Mouse (Mus musculus) right cerebral cortex, adult 18-20 months (tissue): ENCODE data around the gene Btbd9.

Source experiments
- DNase-seq: peaks from one replicate; pipeline ENCODE4 v3.0.0; 2022; ENCODE audit warnings: mixed read lengths

The Btbd9 gene

DNA sequence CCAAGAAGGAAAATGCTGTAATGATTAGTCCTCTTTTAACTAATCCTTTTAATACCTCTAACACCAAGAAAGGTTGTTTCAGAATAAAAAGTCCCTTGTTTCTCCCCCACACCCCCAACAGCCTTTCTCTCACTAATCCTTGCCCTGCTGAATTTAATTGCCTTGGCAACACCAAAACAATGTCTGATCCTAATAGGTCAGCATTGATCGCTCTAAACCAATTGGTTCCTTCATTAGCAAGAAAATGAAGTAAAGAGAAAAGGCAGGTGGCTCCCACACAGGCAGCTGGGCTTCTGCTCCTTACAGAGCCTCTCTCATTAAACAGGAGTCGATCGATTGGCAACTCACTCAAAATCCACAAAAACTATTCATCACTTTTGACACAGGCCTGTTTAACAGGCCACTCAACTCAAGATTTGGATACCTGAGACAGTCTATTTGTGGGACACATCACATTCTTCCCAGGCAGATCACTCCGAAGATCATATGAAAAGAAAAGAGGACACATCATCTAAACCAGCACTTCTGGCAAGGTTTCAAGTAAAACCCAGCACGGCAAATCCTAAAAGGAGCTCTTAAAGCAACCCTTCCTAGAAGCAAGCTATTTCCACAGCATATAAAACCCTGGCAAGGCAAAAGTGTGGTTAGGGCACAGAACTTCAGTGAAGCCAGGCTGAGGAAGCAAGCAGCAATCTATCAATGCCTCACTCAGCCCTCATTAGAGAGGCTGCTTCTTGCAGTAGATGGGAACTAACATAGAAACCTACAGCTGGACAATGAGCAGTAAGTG is 197.9 kb downstream of the Btbd9 start:
- DNase-seq, result no peak

DNA sequence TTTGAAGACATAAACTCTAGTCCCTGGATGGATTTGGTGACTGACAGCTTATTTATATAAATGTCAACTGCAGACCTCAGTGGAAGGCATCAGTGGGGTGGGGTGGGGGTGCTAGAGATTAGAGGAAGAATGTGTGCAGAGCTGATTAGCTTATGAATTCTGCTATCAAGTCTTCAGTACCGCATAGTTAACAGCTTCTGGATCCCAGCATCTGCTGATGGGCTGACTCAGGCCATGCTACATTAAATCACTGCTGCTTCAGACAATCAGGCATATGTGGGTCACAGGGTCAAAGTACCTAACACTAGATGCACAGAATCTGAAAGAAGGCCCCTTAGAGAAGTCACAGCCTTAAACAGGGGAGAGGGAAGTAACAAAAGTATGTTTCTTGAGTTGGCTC is 198.5 kb downstream of the Btbd9 start:
- no peak for DNase-seq

DNA sequence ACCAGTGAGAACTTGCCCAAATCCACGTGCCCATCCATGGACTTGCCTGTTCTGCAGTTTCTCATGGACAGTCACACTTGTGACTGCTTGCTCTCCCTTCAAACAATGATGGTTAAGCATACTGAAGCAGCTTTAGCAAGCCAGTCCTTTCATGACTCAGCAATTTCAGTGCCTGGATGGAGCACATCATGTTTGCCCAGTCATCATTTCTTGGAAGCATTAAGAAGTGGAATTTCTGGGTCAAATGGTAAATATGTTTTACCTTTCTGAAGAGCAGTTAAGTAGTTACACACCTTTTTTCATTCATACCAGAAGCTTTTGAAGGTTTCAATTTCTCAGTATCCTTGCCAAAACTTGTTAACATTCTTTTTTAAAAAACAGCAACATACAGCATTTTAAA is 201.2 kb downstream of the Btbd9 start:
- DNase-seq, result no peak

- DNase-seq, result no peak
Measured at GRCm38 (mm10) chr17:30368559-30368958, 207.7 kb downstream of the Btbd9 start.

DNA sequence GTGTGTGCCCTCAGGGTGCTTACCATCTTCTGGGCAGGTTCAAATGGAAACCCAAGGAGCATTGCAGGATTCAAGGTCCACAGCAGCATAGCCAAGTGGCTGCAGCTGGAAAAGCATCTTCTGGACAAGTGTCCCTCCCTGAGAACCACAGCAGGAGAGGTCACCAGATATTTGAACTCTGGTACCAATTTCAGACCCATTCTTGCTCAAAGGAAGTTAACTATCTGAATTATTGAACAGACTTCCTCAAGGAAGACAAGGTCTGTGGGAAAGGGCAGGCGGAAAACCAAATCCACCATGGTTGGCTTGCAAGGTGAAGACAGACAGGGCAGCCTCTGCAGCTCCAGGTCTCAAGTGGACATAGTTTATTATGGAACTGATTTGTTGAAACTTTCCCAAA is 211.6 kb downstream of the Btbd9 start:
- DNase-seq, result no peak

DNA sequence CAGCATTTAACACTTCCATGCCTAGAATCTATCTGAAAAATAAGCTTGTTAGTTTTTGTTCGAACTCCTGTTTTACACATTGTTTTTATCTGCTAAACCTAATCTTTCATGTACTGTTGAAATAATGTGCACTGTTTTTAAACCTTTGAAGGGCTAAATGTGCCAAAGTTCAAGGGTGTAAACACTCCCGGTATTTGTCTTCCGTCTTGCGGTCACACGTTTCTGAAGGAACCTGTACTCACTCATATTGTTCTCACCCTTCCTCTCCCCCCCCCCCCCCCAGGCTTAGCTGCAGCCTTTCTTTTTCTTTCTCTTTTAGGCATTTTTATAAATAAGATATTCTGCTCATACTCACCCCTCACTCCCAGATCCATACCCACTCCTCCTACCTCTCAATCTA is 212.9 kb downstream of the Btbd9 start:
- no peak for DNase-seq

- DNase-seq, result no peak
Measured at GRCm38 (mm10) chr17:30360654-30361053, 215.6 kb downstream of the Btbd9 start.

DNA sequence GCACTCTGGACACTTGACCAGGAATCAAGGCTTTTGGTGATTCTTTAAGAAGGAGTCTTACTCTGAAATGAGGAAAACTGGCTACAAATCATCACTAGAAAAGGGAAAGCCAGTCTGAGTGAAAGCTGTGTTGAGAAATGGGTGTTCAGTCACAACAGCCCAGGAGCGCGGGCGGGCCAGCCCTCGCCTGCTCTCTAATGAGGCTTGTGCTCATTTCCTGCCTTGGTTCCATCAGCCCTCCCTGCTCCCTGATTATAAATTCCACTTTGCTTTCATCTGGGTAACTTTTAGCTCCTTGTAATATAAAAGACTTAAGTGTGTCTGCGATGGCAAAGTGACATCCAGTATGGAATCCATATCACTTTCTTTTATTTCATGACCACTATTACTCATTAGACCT is 216.9 kb downstream of the Btbd9 start:
- peak; percentile 37 for DNase-seq

DNA sequence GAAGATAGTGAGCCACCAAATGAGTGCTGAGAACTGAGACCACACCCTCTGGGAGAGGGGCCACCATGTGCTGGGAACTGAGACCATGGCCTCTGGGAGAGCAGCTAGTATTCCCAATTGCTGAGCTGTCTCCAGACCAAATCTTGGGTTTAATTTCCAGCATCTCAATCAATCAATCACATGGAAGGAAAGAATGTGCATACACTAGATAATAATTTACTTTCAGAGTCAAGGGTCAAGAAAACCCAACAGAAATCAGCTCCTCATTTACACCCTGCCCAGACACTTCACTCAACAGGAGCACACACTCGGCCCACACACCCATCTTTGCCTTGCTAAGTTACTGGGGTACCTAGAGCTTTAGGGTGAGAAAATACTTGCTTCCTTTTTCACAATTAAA is 220.9 kb downstream of the Btbd9 start:
- DNase-seq, result no peak

- DNase-seq, result no peak
Measured at GRCm38 (mm10) chr17:30354381-30354780, 221.9 kb downstream of the Btbd9 start.

- DNase-seq, result no peak
Measured at GRCm38 (mm10) chr17:30348031-30348430, 228.3 kb downstream of the Btbd9 start.

DNA sequence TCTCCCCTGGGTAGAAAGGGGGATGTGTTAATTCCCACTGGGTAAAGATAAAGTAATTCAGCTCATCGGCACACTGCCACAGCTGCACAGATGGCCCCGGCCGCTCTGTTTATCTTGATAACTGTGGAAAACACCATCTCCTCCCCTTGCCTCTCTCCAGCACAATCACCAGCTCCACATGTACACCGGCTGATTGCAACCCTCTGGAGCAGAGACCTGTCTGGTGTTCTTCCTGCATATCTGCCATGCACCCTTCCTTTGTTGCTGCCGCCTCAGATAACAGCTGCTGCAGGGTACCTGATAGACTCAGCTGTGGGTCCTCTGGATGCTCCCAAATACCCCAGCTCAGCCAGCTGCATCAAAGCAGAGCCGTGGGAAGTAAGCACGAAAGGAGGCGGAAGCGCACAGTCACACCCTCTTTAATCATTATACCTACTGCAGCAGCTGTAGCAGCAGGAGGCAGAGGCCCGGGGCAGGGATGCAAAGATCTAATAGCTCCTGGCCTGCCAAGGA is 229.1 kb downstream of the Btbd9 start:
- no peak for DNase-seq

DNA sequence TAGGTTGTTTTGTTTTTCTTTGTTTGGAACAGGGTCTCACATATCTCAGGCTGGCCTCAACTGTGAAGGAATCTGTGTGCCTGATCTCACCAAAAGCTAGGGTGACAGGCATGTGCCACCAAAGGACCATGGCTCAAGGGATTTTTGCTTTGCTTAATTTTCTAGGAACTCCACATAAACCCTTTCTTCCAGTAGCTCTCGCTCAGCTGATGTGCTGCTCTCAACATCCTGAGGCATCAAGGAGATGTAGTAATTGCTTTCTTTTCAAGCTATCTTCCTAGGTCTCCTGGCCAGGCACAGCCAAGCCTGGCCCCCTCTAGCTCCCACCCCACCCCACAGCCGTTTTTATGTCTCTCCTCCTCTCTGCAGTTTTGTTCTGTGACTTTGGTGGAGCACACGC is 231.3 kb downstream of the Btbd9 start:
- DNase-seq, result no peak

- no peak for DNase-seq
Measured at GRCm38 (mm10) chr17:30343701-30344473, 232.4 kb downstream of the Btbd9 start.

- DNase-seq, result no peak
Measured at GRCm38 (mm10) chr17:30341556-30341955, 234.7 kb downstream of the Btbd9 start.

DNA sequence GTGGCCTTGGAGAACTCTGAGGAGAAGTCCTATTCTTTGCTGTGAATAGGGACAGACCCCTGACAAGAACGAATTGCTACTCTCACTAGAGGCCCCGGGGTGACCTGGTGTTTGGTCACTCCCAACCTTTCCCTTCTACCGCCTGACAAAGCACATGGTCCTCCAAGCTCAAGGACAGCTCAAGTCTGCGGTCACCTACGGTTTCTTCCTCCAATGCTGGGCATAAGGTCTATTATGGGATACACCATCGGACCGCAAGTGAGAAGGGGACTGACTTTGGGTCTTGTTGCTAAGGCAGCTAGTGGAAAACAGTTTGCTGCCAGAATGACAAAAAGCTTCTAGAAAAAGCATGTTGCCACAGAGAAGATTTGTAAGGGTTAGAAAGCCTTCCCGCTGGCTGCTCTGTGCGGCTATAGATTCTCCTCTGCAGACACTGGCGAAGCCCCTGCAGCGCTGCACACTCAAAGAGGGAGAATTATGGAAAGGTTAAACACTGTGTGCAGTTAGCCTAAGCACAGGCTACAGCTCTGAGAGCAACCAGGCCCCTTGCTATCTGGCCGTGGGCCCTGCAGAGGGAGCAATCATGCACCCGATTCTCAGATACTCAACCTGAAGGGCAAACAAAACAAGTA is 235.7 kb downstream of the Btbd9 start:
- DNase-seq, result no peak

GRCm38 (mm10) chr17:30339317-30339716 is 237.0 kb downstream of the Btbd9 start:
- DNase-seq, result no peak

DNA sequence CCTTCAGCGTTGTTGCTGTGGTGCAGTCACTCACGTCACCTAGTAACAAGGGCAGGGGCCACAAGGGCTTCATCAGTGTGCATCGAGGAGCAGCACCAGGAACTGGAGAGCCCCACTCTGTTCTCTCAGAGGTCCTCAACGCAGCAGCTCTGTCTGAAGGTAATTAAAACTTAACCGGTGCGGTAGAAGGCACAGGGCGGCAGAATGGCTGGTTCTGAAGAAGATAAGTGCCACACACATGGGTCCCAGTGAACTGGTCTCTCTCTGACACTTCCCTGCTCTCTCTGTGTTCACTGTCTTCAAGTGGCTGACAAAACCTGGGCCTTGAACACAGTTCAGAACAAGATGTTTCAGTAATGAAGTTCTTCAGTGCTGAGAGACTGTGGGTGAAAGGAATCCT is 239.5 kb downstream of the Btbd9 start:
- DNase-seq, result no peak

DNA sequence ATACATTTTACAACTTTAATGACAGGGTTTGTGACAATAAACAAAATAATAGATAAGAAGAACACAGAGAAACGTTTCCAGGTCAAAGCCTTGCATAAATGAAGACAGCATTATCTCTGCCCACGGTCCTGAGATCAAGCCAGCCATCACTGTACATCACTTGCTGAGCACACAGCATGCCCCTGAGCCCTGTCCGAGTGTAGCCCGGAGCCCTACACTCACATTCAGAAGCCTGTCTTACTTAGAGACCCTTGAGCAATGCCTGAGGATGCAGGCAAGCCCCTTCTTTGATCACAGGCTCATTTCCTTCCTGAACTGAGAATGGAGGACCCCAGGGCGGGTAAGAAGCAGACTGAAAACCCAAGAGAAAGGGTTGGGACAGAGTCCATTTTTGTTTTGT is 240.0 kb downstream of the Btbd9 start:
- no peak for DNase-seq

- DNase-seq, result no peak
Measured at GRCm38 (mm10) chr17:30335746-30336145, 240.5 kb downstream of the Btbd9 start.

DNA sequence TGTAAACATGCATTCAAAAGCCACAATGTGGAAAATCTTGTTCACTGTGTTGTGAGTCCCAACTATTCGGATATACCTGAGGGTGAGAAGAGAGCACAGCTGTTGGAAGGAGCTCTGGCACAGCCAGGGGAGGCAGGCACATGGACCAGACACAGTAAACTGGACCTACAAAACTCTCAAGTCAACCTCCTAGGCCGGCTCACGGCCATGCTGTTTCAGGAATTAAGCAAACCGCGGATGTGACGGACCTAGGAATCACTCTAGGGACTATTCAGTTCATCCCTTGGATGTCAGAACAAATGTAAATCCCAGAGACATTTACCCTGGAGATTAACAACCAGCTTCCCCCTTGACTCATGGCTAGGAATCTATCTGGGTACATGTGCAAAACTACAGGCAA is 242.0 kb downstream of the Btbd9 start:
- no peak for DNase-seq

DNA sequence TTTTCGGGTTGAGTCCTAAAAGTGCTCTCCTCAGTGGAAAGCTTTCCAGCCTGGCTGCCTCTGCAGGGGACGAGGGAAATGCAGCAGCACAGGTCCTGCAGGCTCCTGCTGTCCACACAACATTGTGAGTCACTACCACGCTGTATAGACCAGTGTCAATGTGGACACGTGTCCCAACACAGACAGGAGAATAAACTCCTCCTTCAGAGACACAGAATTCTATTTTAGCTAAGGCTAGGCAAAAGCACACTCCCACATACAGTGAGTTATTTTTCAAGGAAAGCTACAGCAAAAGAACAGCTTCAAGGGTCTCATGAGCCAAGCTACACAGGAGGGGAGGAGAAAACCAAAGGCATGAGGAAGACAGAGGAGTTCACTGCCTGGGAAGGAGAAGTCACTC is 243.2 kb downstream of the Btbd9 start:
- DNase-seq, result no peak

GRCm38 (mm10) chr17:30331380-30331779 is 244.9 kb downstream of the Btbd9 start:
- no peak for DNase-seq

DNA sequence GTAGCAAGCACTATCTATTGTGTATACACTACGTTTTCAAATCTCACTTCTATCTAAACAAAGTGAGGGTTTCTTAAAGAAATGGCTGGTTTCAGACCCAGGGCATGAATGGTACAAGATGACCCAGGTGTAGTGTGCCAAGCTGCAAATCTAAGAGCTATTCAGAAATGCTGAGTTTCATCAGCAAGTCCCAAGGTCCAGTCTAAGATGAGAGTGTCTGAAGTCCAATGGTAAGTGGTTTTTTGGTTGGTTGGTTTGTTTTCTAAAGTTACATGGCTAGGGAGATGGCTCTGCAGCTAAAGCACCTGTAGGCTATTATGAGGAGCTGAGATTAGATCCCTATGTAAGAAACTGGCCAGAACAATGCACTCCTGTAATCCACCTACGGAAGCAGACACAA is 246.8 kb downstream of the Btbd9 start:
- no peak for DNase-seq
